Mouse (Mus musculus): ENCODE results near the gene Slc30a2.

- TF ChIP-seq POLR2A (IDR thresholded peaks at IDR 0.05; ENCODE audit: borderline replicate concordance, extremely low read depth, insufficient read depth, insufficient read length, poor library complexity, severe bottlenecking), result no peak
- peak; percentile 44 for TF ChIP-seq CTCF (IDR thresholded peaks at IDR 0.05; ENCODE audit: borderline replicate concordance, extremely low read depth, insufficient read depth, insufficient read length)
These were observed 35.5 kb upstream of the Slc30a2 start for GRCm38 (mm10) chr4:134307367-134308072.
